Mouse (Mus musculus) c-Kit-positive CD71-negative TER-119-negative erythroid progenitor cells, embryonic 14.5 days (primary cell): ENCODE data around the gene Ear14.
"Not testable (repeated sequence)": the region's sequence is repeated elsewhere in the genome, so short reads cannot be mapped to it uniquely, and the experiment has no call there.

Experiments used
- DNase-seq: peaks from one replicate; pipeline ENCODE4 v3.0.0-alpha.2; 2013; ENCODE audit warnings: low read depth

Ear14 gene

GRCm38 (mm10) chr14:51252206-51252605, 49.0 kb downstream of the Ear14 start:
- DNase-seq = not testable (repeated sequence)

GRCm38 (mm10) chr14:51253569-51253968, 50.4 kb downstream of the Ear14 start:
- DNase-seq = no peak
